14 mouse cellular contexts compared by ENCODE assay signal in genomic region chr5:35395566-35396440, GRCm38 (mm10). TPM values are rescaled to one million over a fixed set of nuclear protein-coding genes. Genes with fewer than 3 reads are reported as not detected.
DNase-seq lines count a peak whose midpoint lies in the region; ATAC-seq and TF ChIP-seq lines count a peak whose summit lies in the region.
"Had no signal": no experiment of that assay in that cellular context is flagged by ENCODE, and none has a peak within 500 bp of the region (broad histone marks: within the 10 kb centered on the region; RNA-seq: fewer than 3 reads in every experiment).

No protein-coding gene starts in this region.

- H3K27me3 ChIP-seq in heart, postnatal 0 days (ENCODE audit: control insufficient read depth, insufficient read depth, low read length) = peaks cover 98% of the 10 kb centered on the region
- H3K27me3 ChIP-seq in lung, postnatal 0 days (replicated peaks; ENCODE audit: insufficient read depth, low read length) = peaks cover 93% of the 10 kb centered on the region
- peaks cover 98% of the 10 kb centered on the region for H3K27me3 ChIP-seq in embryonic facial prominence, embryonic 14.5 days (replicated peaks; ENCODE audit: control insufficient read depth, insufficient read depth, low read length)
- H3K27me3 ChIP-seq in neural tube, embryonic 12.5 days (replicated peaks) = peaks cover 97% of the 10 kb centered on the region

- no peaks in the 10 kb centered on the region for H3K36me3 ChIP-seq in heart, postnatal 0 days (replicated peaks; ENCODE audit: control insufficient read depth, insufficient read depth, low read length)
- H3K36me3 ChIP-seq in lung, postnatal 0 days (ENCODE audit: insufficient read depth, low read length) = no peaks in the 10 kb centered on the region
- no peaks in the 10 kb centered on the region for H3K36me3 ChIP-seq in embryonic facial prominence, embryonic 14.5 days (ENCODE audit: control insufficient read depth, insufficient read depth, low read length)
- no peaks in the 10 kb centered on the region for H3K36me3 ChIP-seq in neural tube, embryonic 12.5 days

- peak overlapping the region; percentile 13 for H3K4me2 ChIP-seq in heart, postnatal 0 days (ENCODE audit: low read depth, low read length)
- peak overlapping the region; percentile 38 for H3K4me2 ChIP-seq in lung, postnatal 0 days (replicated peaks; ENCODE audit: low read depth, low read length)
- H3K4me2 ChIP-seq in embryonic facial prominence, embryonic 14.5 days (ENCODE audit: low read depth, low read length) = peak overlapping the region; percentile 10; the same call in 1 of the 2 replicates
- H3K4me2 ChIP-seq in neural tube, embryonic 12.5 days (replicated peaks) = peak overlapping the region; percentile 8; the same call in 1 of the 2 replicates

- no peaks in the 10 kb centered on the region for H3K9me3 ChIP-seq in heart, postnatal 0 days (replicated peaks; ENCODE audit: control insufficient read depth, low read length)
- H3K9me3 ChIP-seq in lung, postnatal 0 days (ENCODE audit: low read length) = no peaks in the 10 kb centered on the region
- no peaks in the 10 kb centered on the region for H3K9me3 ChIP-seq in embryonic facial prominence, embryonic 14.5 days (ENCODE audit: control insufficient read depth, low read length)
- no peaks in the 10 kb centered on the region for H3K9me3 ChIP-seq in neural tube, embryonic 12.5 days

- H3K4me1 ChIP-seq in heart, postnatal 0 days (ENCODE audit: control insufficient read depth, insufficient read depth) = no peaks in the 10 kb centered on the region
- H3K4me1 ChIP-seq in lung, postnatal 0 days (ENCODE audit: insufficient read depth, low read depth, low read length) = no peaks in the 10 kb centered on the region; the same call in 1 of the 2 replicates
- H3K4me1 ChIP-seq in embryonic facial prominence, embryonic 14.5 days (ENCODE audit: control insufficient read depth, insufficient read depth, low read length) = no peaks in the 10 kb centered on the region
- peaks cover 17% of the 10 kb centered on the region for H3K4me1 ChIP-seq in neural tube, embryonic 12.5 days

- no peak for ATAC-seq in heart, postnatal 0 days (ENCODE audit: insufficient read depth, low read depth)
- ATAC-seq in lung, postnatal 0 days = no peak
- ATAC-seq in embryonic facial prominence, embryonic 14.5 days (ENCODE audit: low read depth) = no peak
- no peak for ATAC-seq in neural tube, embryonic 12.5 days (ENCODE audit: low FRiP score, low read depth)
- ATAC-seq: forebrain, postnatal 0 days had no signal

- WGBS in heart, postnatal 0 days = 9% methylated on average over 9 of the region's 9 CpGs
- 5% methylated on average over 9 of the region's 9 CpGs for WGBS in lung, postnatal 0 days
- 11% methylated on average over 9 of the region's 9 CpGs for WGBS in embryonic facial prominence, embryonic 14.5 days
- 2% methylated on average over 9 of the region's 9 CpGs for WGBS in neural tube, embryonic 12.5 days

- DNase-seq in heart, postnatal 0 days (ENCODE audit: low spot score) = no peak
- no peak for DNase-seq in heart, adult 9 months (ENCODE audit: low spot score in 2 of 2)
- DNase-seq in lung, postnatal 0 days (ENCODE audit: low spot score) = no peak
- no peak for DNase-seq in lung, postnatal 14 days
- DNase-seq in embryonic facial prominence, embryonic 14.5 days (ENCODE audit: low spot score) = no peak
- DNase-seq in left cerebral cortex, postnatal 14 days (ENCODE audit: low spot score in 2 of 2) = no peak
- no peak for DNase-seq in urinary bladder, adult 18-20 months (ENCODE audit: low spot score in 2 of 2)
- DNase-seq: cerebellum, adult 9-10 months; forebrain, postnatal 0 days; kidney, adult 8-10 months; thymus, adult 18-20 months had no signal

- peak overlapping the region; percentile 24 for H3K4me3 ChIP-seq in heart, postnatal 0 days (ENCODE audit: low read depth, low read length)
- no peak overlapping the region for H3K4me3 ChIP-seq in lung, postnatal 0 days (ENCODE audit: low read depth, low read length)
- H3K4me3 ChIP-seq in embryonic facial prominence, embryonic 14.5 days (ENCODE audit: low read depth, low read length) = peak overlapping the region; percentile 1; the same call in 1 of the 2 replicates
- no peak overlapping the region for H3K4me3 ChIP-seq in neural tube, embryonic 12.5 days

- H3K27ac ChIP-seq in heart, postnatal 0 days (ENCODE audit: low read depth) = no peak overlapping the region
- H3K27ac ChIP-seq in lung, postnatal 0 days (ENCODE audit: low read length) = no peak overlapping the region
- no peak overlapping the region for H3K27ac ChIP-seq in embryonic facial prominence, embryonic 14.5 days (replicated peaks; ENCODE audit: low read depth, low read length)
- H3K27ac ChIP-seq in neural tube, embryonic 12.5 days = no peak overlapping the region

- H3K9ac ChIP-seq in heart, postnatal 0 days (replicated peaks; ENCODE audit: low read depth, low read length) = no peak overlapping the region
- H3K9ac ChIP-seq in lung, postnatal 0 days (replicated peaks; ENCODE audit: low read depth) = no peak overlapping the region
- no peak overlapping the region for H3K9ac ChIP-seq in embryonic facial prominence, embryonic 14.5 days (ENCODE audit: low read depth, low read length)
- no peak overlapping the region for H3K9ac ChIP-seq in neural tube, embryonic 12.5 days
- H3K9ac ChIP-seq: forebrain, postnatal 0 days had no signal

- no peak for TF ChIP-seq EP300 in heart, postnatal 0 days (IDR thresholded peaks at IDR 0.05; ENCODE audit: low read depth)
- TF ChIP-seq EP300 in lung, postnatal 0 days (IDR thresholded peaks at IDR 0.05) = no peak

- intact Hi-C loops in left cerebral cortex, postnatal 14 days (cut with DNase I) = loop anchor here (5.0 kb wide), 1 partner anchor 56 kb away; no protein-coding TSS in a partner anchor

- TF ChIP-seq CTCF in heart, postnatal 0 days (IDR thresholded peaks at IDR 0.05; ENCODE audit: low read depth) = no peak
- no peak for TF ChIP-seq CTCF in lung, postnatal 0 days (IDR thresholded peaks at IDR 0.05)

RNA-seq across cellular contexts. Expression of gene Hmx1, which starts 6.9 kb away (rescaled TPM):
- not detected in 2 replicates for total RNA-seq in heart, postnatal 0 days (2014; rRNA removed; ENCODE audit: low replicate concordance)
- polyA plus RNA-seq in heart, postnatal 0 days (2015; fragmentation: Nextera tagmentation; extraction: Ambion mirVana) = not detected in 2 replicates
- not detected in 2 replicates for polyA plus RNA-seq in lung, postnatal 0 days (2015; fragmentation: Nextera tagmentation; extraction: Ambion mirVana)
- 3.4 and 3.6 TPM in 2 replicates for polyA plus RNA-seq in embryonic facial prominence, embryonic 14.5 days (2014; fragmentation: Nextera tagmentation; extraction: Ambion mirVana)
- polyA plus RNA-seq in neural tube, embryonic 12.5 days (2016; fragmentation: Nextera tagmentation; extraction: Ambion mirVana) = 10.0 and 18.2 TPM in 2 replicates
- not detected for total RNA-seq in left cerebral cortex, postnatal 14 days (2021)
- total RNA-seq: gastrocnemius, postnatal 4 days; layer of hippocampus, postnatal 10 days had no signal
- polyA plus RNA-seq: forebrain, postnatal 0 days had no signal

Comparison
In these comparisons a context has a peak if more than half of its experiments do, and no peak if none do; other contexts are left out.
1. H3K4me3 ChIP-seq: peak in heart, postnatal 0 days (single experiment) and embryonic facial prominence, embryonic 14.5 days (single experiment); none in lung, postnatal 0 days (single experiment) and neural tube, embryonic 12.5 days (single experiment).
2. Peak in every context shown above with its lines, with median percentiles within 50 percentile points of each other: H3K4me2 ChIP-seq.